Mouse (Mus musculus): ENCODE results near the gene Bhlhb9. TPM values are rescaled to one million over a fixed set of nuclear protein-coding genes. Genes with fewer than 3 reads are reported as not detected.
A peak's percentile ranks its signal among the peaks of the same experiment; 100 is the strongest.

Bhlhb9 gene
- polyA plus RNA-seq, 1 experiment from 2014 or later: 90.3 TPM

GRCm38 (mm10) chrX:135925911-135926310 is 128.5 kb downstream of the Bhlhb9 start:
- Histone ChIP-seq H3K36me3 (no peaks in the 10 kb centered on the region), H3K9me3 (no peaks in the 10 kb centered on the region), H3K27me3 (replicated peaks) (no peaks in the 10 kb centered on the region), H3K4me3 (no peak overlapping the region), H3K9ac (no peak overlapping the region), H3K4me2 (replicated peaks) (no peak overlapping the region), H3K27ac (no peak overlapping the region), H3K4me1 (no peaks in the 10 kb centered on the region)
- no peak for ATAC-seq (ENCODE audit: low FRiP score, low read depth)
- WGBS: 35% methylated on average over 3 of the region's 3 CpGs

- Histone ChIP-seq H3K4me3 (no peak overlapping the region), H3K9me3 (no peaks in the 10 kb centered on the region), H3K9ac (no peak overlapping the region), H3K4me1 (no peaks in the 10 kb centered on the region), H3K36me3 (no peaks in the 10 kb centered on the region), H3K27ac (no peak overlapping the region), H3K4me2 (replicated peaks) (no peak overlapping the region), H3K27me3 (replicated peaks) (no peaks in the 10 kb centered on the region)
- ATAC-seq (ENCODE audit: low FRiP score, low read depth): no peak
Measured at GRCm38 (mm10) chrX:135928588-135928987, 131.2 kb downstream of the Bhlhb9 start.

- H3K36me3 ChIP-seq: no peaks in the 10 kb centered on the region
- H3K27me3 ChIP-seq (replicated peaks): no peaks in the 10 kb centered on the region
- 57% methylated on average over 1 of the region's 1 CpGs for WGBS
- no peaks in the 10 kb centered on the region for H3K9me3 ChIP-seq
- H3K9ac ChIP-seq: no peak overlapping the region
- no peak overlapping the region for H3K4me3 ChIP-seq
- no peak overlapping the region for H3K27ac ChIP-seq
- no peak for ATAC-seq (ENCODE audit: low FRiP score, low read depth)
- no peaks in the 10 kb centered on the region for H3K4me1 ChIP-seq
- no peak overlapping the region for H3K4me2 ChIP-seq (replicated peaks)
Measured at GRCm38 (mm10) chrX:135936452-135936851, 139.1 kb downstream of the Bhlhb9 start.

MicroRNAs within 50 kb of the gene (microRNA counts, 519-probe panel; counts per million panel counts)
- 342 counts per million, percentile 67 among the panel's probes with 10 or more counts for microRNA mmu-miR-1970

Small RNAs within 50 kb of the gene (microRNA-seq; reads per million reads assigned to microRNA genes)
- not detected for gene Mir1970

Other genes starting within 250 kb of the Bhlhb9 start
- not detected in 2 replicates for gene Nxf7, start 198.8 kb upstream of the Bhlhb9 start, polyA plus RNA-seq (2016; fragmentation: Nextera tagmentation; extraction: Ambion mirVana)
- gene Prame, start 169.9 kb upstream of the Bhlhb9 start, polyA plus RNA-seq (2016; fragmentation: Nextera tagmentation; extraction: Ambion mirVana): not detected in 2 replicates
- gene Tcp11x2, start 103.8 kb upstream of the Bhlhb9 start, polyA plus RNA-seq (2016; fragmentation: Nextera tagmentation; extraction: Ambion mirVana): not detected in 2 replicates
- not detected in 2 replicates for gene Tmsb15a, start 72.3 kb upstream of the Bhlhb9 start, polyA plus RNA-seq (2016; fragmentation: Nextera tagmentation; extraction: Ambion mirVana)
- 11.2 and 12.8 TPM in 2 replicates for gene Armcx5, start 54.9 kb upstream of the Bhlhb9 start, polyA plus RNA-seq (2016; fragmentation: Nextera tagmentation; extraction: Ambion mirVana)
- 102 and 111 TPM in 2 replicates for gene Gprasp1, start 54.9 kb upstream of the Bhlhb9 start, polyA plus RNA-seq (2016; fragmentation: Nextera tagmentation; extraction: Ambion mirVana)
- 73.5 and 77.1 TPM in 2 replicates for gene Gprasp2, start 41.4 kb downstream of the Bhlhb9 start, polyA plus RNA-seq (2016; fragmentation: Nextera tagmentation; extraction: Ambion mirVana)
- gene Arxes2, start 196.2 kb downstream of the Bhlhb9 start, polyA plus RNA-seq (2016; fragmentation: Nextera tagmentation; extraction: Ambion mirVana): 141 and 145 TPM in 2 replicates
- 55.1 and 56.5 TPM in 2 replicates for gene Arxes1, start 235.8 kb downstream of the Bhlhb9 start, polyA plus RNA-seq (2016; fragmentation: Nextera tagmentation; extraction: Ambion mirVana)

Measured in neural tube, embryonic 12.5 days (tissue).